Mouse (Mus musculus) liver, adult 2 months (tissue): Measurements from ENCODE around the gene Mrpl17.

Source experiments
- CTCF ChIP-seq: fragments of 200-500 bp; IDR thresholded peaks from 2 replicates; pipeline ENCODE4 v1.5.1; 2011; ENCODE audit warnings: low read depth, low read length, control low read depth
- POLR2A ChIP-seq: fragments of 200-500 bp; IDR thresholded peaks from 2 replicates; pipeline ENCODE4 v1.6.1; 2011; ENCODE audit warnings: low read length, control low read depth; ENCODE audit not compliant: insufficient read depth; ENCODE audit errors: extremely low read depth

GRCm38 (mm10) chr7:105802312-105802711 lies 8.6 kb downstream of the Mrpl17 start:
- no peak for TF ChIP-seq POLR2A
- no peak for TF ChIP-seq CTCF
